Mouse (Mus musculus): Measurements from ENCODE around the gene Smim1. TPM values are rescaled to one million over a fixed set of nuclear protein-coding genes. Genes with fewer than 3 reads are reported as not detected.

Smim1 gene
- polyA plus RNA-seq, 1 experiment from 2014 or later = 18.3 TPM

DNA sequence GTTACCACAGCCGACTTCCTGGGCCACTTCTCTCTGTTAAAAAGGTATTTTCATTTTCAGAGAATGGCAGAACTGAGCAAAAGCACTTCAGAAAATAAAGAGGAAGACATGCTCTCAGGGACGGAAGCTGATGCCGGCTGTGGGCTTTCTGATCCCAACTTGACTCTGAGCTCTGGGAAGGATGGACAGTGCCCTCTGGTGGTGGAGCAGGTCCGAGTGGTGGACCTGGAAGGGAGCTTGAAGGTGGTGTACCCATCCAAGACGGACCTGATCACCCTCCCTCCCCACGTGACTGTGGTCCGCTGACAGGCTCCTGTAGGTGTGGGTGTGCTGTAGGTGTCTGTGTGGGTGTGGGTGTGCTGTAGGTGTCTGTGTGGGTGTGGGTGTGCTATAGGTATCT lies 6.5 kb downstream of the Smim1 start:
- Histone ChIP-seq H3K4me1 (peaks cover 15% of the 10 kb centered on the region; the same call in 1 of the 2 replicates), H3K9ac (replicated peaks) (no peak overlapping the region), H3K27ac (replicated peaks) (no peak overlapping the region), H3K4me2 (no peak overlapping the region), H3K9me3 (replicated peaks) (no peaks in the 10 kb centered on the region), H3K36me3 (peaks cover 73% of the 10 kb centered on the region), H3K27me3 (replicated peaks) (peaks cover 3% of the 10 kb centered on the region; the same call in 1 of the 2 replicates), H3K4me3 (replicated peaks) (no peak overlapping the region)
- WGBS = 74% methylated on average over 7 of the region's 7 CpGs
- no peak for ATAC-seq (ENCODE audit: low FRiP score)

DNA sequence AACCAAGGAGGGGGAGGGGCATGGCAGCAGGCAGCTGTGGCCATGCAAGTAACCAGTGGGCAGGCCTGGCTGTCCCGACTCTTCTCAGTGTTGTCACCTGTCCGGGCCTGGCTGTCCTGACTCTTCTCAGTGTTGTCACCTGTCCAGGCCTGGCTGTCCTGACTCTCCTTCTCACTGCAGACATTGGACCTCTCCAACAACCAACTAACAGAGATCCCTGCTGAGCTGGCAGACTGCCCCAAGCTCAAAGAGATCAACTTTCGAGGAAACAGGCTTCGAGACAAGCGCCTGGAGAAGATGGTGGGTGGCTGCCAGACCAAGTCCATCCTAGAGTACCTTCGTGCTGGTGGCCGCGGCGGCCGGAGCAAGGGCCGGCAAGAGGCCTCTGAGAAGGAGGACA lies 10.6 kb downstream of the Smim1 start:
- Histone ChIP-seq H3K36me3 (peaks cover 53% of the 10 kb centered on the region), H3K27ac (replicated peaks) (no peak overlapping the region), H3K9ac (replicated peaks) (no peak overlapping the region), H3K4me2 (no peak overlapping the region), H3K4me1 (peaks cover 28% of the 10 kb centered on the region), H3K27me3 (replicated peaks) (no peaks in the 10 kb centered on the region), H3K9me3 (replicated peaks) (no peaks in the 10 kb centered on the region), H3K4me3 (replicated peaks) (no peak overlapping the region)
- no peak for ATAC-seq (ENCODE audit: low FRiP score)
- WGBS = 94% methylated on average over 11 of the region's 11 CpGs

DNA sequence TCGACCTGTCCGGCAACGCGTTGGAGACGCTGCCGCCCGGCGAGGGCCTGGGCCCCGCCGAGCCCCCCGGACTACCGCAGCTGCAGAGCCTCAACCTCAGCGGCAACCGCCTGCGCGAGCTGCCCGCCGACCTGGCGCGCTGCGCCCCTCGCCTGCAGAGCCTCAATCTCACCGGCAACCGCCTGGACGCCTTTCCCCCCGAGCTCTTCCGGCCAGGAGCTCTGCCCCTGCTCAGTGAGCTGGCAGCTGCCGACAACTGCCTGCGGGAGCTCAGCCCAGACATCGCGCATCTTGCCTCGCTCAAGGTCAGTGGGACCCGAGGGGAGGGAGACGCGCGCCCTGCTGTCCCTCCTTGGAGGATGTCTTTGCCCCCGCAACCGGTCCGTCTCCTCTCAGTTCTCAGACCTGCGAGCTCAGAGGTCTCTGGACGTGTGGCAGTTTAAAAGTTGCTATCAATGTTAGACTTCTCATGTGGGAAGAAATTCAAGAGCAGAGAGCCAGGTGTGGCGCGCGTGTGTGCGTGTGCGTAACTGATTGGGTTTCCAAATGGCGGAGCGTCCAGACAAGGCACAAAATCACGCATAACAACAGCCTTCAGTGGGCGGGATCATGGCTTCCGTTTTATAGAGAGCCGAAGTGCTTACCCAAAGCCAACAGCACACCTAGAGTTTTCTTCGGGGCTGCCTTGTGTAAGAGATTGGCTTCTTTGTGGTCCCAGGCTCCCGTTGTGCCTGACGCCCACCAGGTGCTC lies 13.7 kb downstream of the Smim1 start:
- H3K4me3 ChIP-seq (replicated peaks) = peak overlapping the region; percentile 71
- no peaks in the 10 kb centered on the region for H3K9me3 ChIP-seq (replicated peaks)
- peaks cover 28% of the 10 kb centered on the region for H3K36me3 ChIP-seq
- peak overlapping the region; percentile 62 for H3K27ac ChIP-seq (replicated peaks)
- H3K4me1 ChIP-seq = peaks cover 28% of the 10 kb centered on the region
- ATAC-seq (ENCODE audit: low FRiP score) = no peak
- peak overlapping the region; percentile 97 for H3K4me2 ChIP-seq
- 1% methylated on average over 54 of the region's 55 CpGs for WGBS
- H3K27me3 ChIP-seq (replicated peaks) = no peaks in the 10 kb centered on the region
- peak overlapping the region; percentile 78 for H3K9ac ChIP-seq (replicated peaks)

DNA sequence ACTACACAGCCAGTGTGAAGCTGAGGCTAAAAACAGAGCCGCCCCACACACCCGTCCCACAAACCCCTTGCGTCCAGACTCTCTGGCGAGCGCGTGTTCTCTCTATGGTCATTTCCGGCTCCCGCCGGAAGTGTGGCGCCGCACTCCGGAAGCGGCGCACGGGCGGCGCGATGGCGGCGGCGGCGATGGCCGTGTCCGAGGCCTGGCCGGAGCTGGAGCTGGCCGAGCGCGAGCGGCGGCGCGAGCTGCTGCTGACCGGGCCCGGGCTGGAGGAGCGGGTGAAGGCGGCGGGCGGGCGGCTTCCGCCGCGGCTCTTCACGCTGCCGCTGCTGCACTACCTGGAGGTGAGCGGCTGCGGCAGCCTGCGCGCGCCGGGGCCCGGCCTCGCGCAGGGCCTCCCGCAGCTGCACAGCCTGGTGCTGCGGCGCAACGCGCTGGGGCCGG lies 14.4 kb downstream of the Smim1 start, which contains the start of gene Lrrc47:
Gene Lrrc47 (plus strand): TSS at position 86 of the 444 bp plus-strand sequence.
- Histone ChIP-seq H3K4me1 (peaks cover 28% of the 10 kb centered on the region), H3K9ac (replicated peaks) (peak within 1 kb of the TSS; percentile 78), H3K27ac (replicated peaks) (peak within 1 kb of the TSS; percentile 67), H3K9me3 (replicated peaks) (no peaks in the 10 kb centered on the region), H3K4me3 (replicated peaks) (peak within 1 kb of the TSS; percentile 71), H3K36me3 (peaks cover 28% of the 10 kb centered on the region), H3K4me2 (peak within 1 kb of the TSS; percentile 97), H3K27me3 (replicated peaks) (no peaks in the 10 kb centered on the region)
- WGBS = under 1% methylated on average over 50 of the region's 59 CpGs
- ATAC-seq (ENCODE audit: low FRiP score) = peak; percentile 94

DNA sequence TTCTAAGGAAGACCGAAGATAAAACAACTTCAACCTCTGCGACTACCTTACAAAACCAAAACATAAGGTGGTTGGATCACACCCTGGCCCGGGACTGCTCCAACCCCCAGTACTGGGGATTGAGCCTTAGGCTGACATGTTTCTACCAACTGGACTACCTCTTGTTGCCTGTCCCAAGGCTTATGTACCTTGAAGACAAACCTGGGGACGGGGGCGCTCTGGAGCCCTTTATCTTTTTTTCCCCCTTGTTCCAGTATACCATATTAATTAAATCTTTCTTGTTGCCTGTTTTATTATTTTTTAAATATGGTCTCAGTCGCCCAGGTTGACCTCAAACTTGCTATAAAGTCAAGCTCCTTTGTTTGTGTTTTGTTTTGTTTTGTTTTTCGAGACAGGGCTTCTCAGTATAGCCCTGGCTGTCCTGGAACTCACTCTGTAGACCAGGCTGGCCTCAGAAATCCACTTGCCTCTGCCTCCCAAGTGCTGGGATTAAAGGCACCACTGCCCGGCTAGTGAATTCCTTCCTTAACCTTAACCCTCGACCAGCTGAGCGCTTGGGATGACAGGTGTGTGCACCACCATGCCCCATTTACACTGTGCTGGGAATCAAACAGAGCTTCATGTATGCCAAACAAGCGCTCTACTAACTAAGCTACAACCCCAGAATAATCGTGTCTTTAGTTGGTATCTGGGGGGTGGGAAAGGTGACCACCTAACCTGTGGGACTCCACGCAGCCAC lies 15.0 kb downstream of the Smim1 start:
- no peak; the same call in 1 of the 2 replicates for ATAC-seq (ENCODE audit: low FRiP score)
- 28% methylated on average over 13 of the region's 13 CpGs for WGBS

DNA sequence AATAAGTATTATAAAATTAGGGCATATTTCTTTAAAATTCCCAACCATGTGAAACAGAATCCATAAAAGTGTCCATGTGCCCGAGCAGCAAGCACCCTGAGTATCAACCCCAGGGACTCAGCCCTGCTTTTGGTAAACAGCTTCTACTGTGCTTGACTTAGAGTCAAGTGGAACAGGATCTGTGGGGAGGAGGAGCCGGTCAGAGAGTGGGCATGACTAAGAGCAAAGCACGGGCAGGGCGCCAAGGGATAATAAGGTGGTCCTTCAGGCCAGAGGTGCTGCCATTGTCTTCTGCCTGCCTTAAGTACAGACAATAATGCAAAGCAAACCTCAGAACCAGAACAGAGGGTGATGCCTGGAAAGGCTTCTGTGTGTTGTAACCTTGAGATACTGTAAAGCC lies 18.3 kb downstream of the Smim1 start:
- Histone ChIP-seq H3K4me1 (peaks cover 13% of the 10 kb centered on the region), H3K9me3 (replicated peaks) (no peaks in the 10 kb centered on the region), H3K27me3 (replicated peaks) (no peaks in the 10 kb centered on the region), H3K9ac (replicated peaks) (no peak overlapping the region), H3K4me2 (no peak overlapping the region), H3K4me3 (replicated peaks) (no peak overlapping the region), H3K36me3 (peaks cover 49% of the 10 kb centered on the region), H3K27ac (replicated peaks) (no peak overlapping the region)
- 80% methylated on average over 4 of the region's 4 CpGs for WGBS
- no peak for ATAC-seq (ENCODE audit: low FRiP score)

More for the DNA sequence above, 15.0 kb downstream of the Smim1 start:
- Histone ChIP-seq H3K9ac (replicated peaks) (peak overlapping the region; percentile 78), H3K4me1 (peaks cover 28% of the 10 kb centered on the region), H3K27me3 (replicated peaks) (no peaks in the 10 kb centered on the region), H3K4me3 (replicated peaks) (peak overlapping the region; percentile 71), H3K27ac (replicated peaks) (peak overlapping the region; percentile 67), H3K9me3 (replicated peaks) (no peaks in the 10 kb centered on the region), H3K36me3 (peaks cover 28% of the 10 kb centered on the region), H3K4me2 (peak overlapping the region; percentile 97)

DNA sequence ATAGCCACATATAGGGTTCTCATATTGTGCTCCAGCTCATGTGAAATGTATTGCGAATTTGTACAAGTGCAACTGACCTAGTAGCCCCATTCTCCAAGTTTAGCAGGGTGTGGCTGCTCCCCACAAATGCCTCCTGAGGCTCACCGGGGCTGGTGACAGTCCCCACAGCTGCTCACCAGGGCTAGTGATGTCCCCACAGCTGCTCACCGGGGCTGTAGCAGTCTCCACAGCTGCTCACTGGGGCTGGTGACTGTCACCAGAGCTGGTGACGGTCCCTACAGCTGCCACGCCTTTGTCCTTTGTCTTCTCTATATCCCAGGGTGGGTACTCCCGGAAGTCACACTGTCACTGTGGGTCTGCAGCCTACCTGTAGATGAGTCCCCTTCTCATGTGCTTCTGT lies 19.8 kb downstream of the Smim1 start:
- H3K36me3 ChIP-seq = peaks cover 59% of the 10 kb centered on the region
- H3K4me3 ChIP-seq (replicated peaks) = no peak overlapping the region
- no peak for ATAC-seq (ENCODE audit: low FRiP score)

DNA sequence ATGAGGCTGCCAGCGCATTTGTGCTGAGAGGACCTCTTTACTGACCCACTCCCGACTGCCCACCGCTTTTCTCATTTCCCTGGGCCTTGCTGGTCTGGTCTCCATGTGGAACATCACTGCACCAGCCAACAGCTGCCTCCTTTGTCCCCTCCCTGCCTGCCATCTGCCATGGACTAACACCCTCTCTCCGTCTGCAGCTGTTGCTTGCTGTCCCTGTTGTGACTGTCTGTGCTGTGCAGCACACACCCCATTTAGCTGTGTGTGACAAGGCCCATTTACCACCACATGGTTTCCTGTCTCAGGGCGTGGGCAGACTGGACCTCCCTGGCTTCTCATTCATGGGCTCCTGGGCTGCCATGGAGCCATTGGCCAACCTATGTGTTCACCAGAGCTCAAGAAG lies 20.5 kb downstream of the Smim1 start:
- Histone ChIP-seq H3K27me3 (replicated peaks) (no peaks in the 10 kb centered on the region), H3K27ac (replicated peaks) (no peak overlapping the region), H3K9me3 (replicated peaks) (no peaks in the 10 kb centered on the region), H3K4me1 (no peaks in the 10 kb centered on the region), H3K4me3 (replicated peaks) (no peak overlapping the region), H3K9ac (replicated peaks) (no peak overlapping the region), H3K36me3 (peaks cover 59% of the 10 kb centered on the region), H3K4me2 (no peak overlapping the region)
- 89% methylated on average over 5 of the region's 5 CpGs for WGBS
- no peak for ATAC-seq (ENCODE audit: low FRiP score)

More for the DNA sequence above, 19.8 kb downstream of the Smim1 start:
- Histone ChIP-seq H3K9ac (replicated peaks) (no peak overlapping the region), H3K9me3 (replicated peaks) (no peaks in the 10 kb centered on the region), H3K27me3 (replicated peaks) (no peaks in the 10 kb centered on the region), H3K27ac (replicated peaks) (no peak overlapping the region), H3K4me1 (peaks cover 5% of the 10 kb centered on the region), H3K4me2 (no peak overlapping the region)
- WGBS = 95% methylated on average over 6 of the region's 6 CpGs

DNA sequence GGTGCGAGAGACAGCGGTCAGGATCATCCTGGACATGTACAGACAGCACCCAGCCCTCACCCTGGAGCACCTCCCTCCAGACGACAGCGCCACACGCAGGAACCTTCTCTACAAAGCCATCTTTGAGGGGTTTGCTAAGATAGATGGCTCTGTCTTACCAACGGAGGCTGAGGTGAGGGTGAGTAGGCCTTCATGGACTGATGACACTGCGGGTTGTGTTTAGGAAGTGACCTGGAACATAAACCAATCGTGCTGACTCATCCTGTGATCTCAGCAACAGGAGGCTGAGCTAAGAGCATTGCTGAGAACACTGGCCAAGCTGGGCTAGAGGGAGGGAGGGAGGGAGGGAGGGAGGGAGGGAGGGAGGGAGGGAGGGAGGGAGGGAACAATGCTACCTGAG lies 32.5 kb downstream of the Smim1 start:
- no peak overlapping the region for H3K4me2 ChIP-seq
- 94% methylated on average over 8 of the region's 8 CpGs for WGBS
- H3K4me3 ChIP-seq (replicated peaks) = no peak overlapping the region
- no peaks in the 10 kb centered on the region for H3K4me1 ChIP-seq
- H3K27ac ChIP-seq (replicated peaks) = no peak overlapping the region
- H3K9ac ChIP-seq (replicated peaks) = no peak overlapping the region
- no peak for ATAC-seq (ENCODE audit: low FRiP score)
- H3K36me3 ChIP-seq = peaks cover 90% of the 10 kb centered on the region
- no peaks in the 10 kb centered on the region for H3K27me3 ChIP-seq (replicated peaks)
- no peaks in the 10 kb centered on the region for H3K9me3 ChIP-seq (replicated peaks)

DNA sequence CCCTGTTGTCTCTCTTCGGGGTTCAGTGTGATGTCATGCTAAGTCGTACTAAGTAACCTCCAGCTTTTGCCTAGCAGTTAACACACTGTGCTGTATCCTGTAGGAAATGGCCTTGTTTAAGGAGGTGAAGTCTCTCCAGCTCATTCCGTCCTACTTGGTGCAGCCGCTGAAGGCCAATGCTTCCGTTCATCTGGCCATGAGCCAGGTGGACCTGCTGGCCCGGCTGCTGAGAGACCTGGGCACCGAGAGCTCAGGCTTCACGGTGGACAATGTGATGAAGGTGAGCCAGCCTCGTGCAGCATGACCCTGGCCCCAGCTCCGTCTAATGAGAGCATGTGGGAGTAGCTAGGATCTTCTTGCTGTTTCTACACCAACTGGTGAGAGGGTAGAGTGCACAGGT lies 33.3 kb downstream of the Smim1 start:
- Histone ChIP-seq H3K9ac (replicated peaks) (no peak overlapping the region), H3K36me3 (peaks cover 90% of the 10 kb centered on the region), H3K9me3 (replicated peaks) (no peaks in the 10 kb centered on the region), H3K4me3 (replicated peaks) (no peak overlapping the region), H3K4me2 (no peak overlapping the region), H3K27me3 (replicated peaks) (no peaks in the 10 kb centered on the region), H3K27ac (replicated peaks) (no peak overlapping the region), H3K4me1 (no peaks in the 10 kb centered on the region)
- no peak for ATAC-seq (ENCODE audit: low FRiP score)
- WGBS = 88% methylated on average over 10 of the region's 10 CpGs

DNA sequence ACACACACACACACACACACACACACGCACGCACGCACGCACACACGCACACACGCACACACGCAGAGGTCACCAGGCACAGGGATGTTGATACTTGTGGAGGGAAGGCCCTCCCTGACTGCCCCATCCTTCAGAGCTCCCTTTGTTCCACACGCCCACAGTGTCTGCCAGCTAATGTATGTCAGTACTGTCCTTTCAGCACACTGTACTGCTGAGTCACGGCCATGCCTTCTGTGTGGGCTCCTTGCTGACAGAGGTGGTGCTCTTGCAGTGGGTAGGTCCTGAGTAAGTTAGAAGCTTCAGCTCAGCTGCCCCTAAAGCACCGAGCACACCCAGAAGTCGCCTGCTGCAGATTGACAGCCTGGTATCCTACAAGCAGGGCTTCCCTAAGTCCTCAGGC lies 45.6 kb downstream of the Smim1 start:
- ATAC-seq (ENCODE audit: low FRiP score) = no peak
- no peak overlapping the region for H3K9ac ChIP-seq (replicated peaks)
- H3K9me3 ChIP-seq (replicated peaks) = no peaks in the 10 kb centered on the region
- peaks cover 65% of the 10 kb centered on the region for H3K36me3 ChIP-seq
- 95% methylated on average over 11 of the region's 11 CpGs for whole genome bisulfite sequencing
- H3K27me3 ChIP-seq (replicated peaks) = no peaks in the 10 kb centered on the region
- H3K4me2 ChIP-seq = no peak overlapping the region
- no peak overlapping the region for H3K27ac ChIP-seq (replicated peaks)
- H3K4me1 ChIP-seq = peaks cover 26% of the 10 kb centered on the region
- no peak overlapping the region for H3K4me3 ChIP-seq (replicated peaks)

DNA sequence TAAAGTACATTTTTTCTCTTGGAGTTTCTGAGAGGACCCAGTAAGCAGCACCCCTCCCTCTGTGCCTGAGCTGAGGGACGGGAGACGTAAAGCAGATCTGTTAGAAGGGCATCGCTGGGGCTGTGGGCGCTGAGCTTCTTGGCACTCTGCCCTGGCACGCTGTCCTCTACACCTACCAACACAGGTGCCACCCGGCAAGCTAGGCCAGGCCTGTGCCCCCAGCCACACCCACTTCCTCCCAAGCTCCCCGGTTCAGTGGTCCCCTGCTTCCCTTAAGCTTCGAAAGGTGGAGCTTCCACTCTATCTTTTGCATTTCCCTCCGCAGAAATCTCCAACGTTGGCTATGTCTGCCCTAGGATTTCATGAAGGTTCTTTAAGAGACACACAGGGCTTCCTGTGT lies 46.8 kb downstream of the Smim1 start:
- WGBS = 94% methylated on average over 10 of the region's 10 CpGs
- Histone ChIP-seq H3K4me2 (no peak overlapping the region), H3K27ac (replicated peaks) (no peak overlapping the region), H3K9me3 (replicated peaks) (no peaks in the 10 kb centered on the region), H3K36me3 (peaks cover 52% of the 10 kb centered on the region), H3K27me3 (replicated peaks) (no peaks in the 10 kb centered on the region), H3K4me3 (replicated peaks) (no peak overlapping the region), H3K4me1 (peaks cover 29% of the 10 kb centered on the region), H3K9ac (replicated peaks) (no peak overlapping the region)
- ATAC-seq (ENCODE audit: low FRiP score) = no peak
